Mouse (Mus musculus) brain, embryonic 14.5 days (tissue): ENCODE data around the gene 1700008O03Rik.

Experiments used
- CTCF ChIP-seq: fragments of 200-500 bp; IDR thresholded peaks from 2 replicates; pipeline ENCODE4 v1.5.1; 2012; ENCODE audit warnings: inconsistent platforms, mild to moderate bottlenecking, moderate library complexity, borderline replicate concordance; ENCODE audit not compliant: insufficient read depth, insufficient read length; ENCODE audit errors: extremely low read depth
- POLR2A ChIP-seq: fragments of 200-500 bp; IDR thresholded peaks from 2 replicates; pipeline ENCODE4 v1.6.1; 2012; ENCODE audit warnings: mild to moderate bottlenecking, inconsistent platforms, borderline replicate concordance; ENCODE audit not compliant: poor library complexity, insufficient read depth, insufficient read length, severe bottlenecking; ENCODE audit errors: extremely low read depth

DNA sequence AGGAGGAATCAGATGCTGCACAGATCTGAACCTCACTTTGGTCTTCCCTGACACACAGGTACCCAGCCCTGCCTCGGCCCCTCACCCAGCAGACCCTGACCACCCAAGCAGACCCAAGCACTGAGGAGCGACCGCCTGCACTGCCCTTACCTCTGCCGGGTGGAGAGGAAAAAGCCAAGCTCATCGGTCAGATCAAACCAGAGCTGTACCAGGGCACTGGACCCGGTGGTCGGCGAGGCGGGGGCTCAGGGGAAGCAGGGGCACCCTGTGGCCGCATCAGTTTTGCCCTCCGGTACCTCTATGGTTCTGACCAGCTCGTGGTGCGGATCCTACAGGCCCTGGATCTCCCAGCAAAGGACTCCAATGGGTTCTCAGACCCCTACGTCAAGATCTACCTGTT lies 6.7 kb upstream of the 1700008O03Rik start:
- TF ChIP-seq POLR2A (no peak), CTCF (no peak)
